Mouse (Mus musculus) layer of hippocampus, adult 18-20 months (tissue): Measurements from ENCODE around the gene Klhdc7b. TPM values are rescaled to one million over a fixed set of nuclear protein-coding genes. Genes with fewer than 3 reads are reported as not detected.

Experiments
- DNase-seq, 2 experiments: peaks; one replicate each; pipeline ENCODE4 v3.0.0; 2022; ENCODE audit warnings: low spot score in 2 of 2
- total RNA-seq, 2 experiments: library from RNA; stranded (reverse); gene quantifications; 2 replicates each; pipeline ENCODE4 v1.2.3; 2021

Gene Klhdc7b
- total RNA-seq, 2 experiments from 2014 or later: 0.32 to 0.51 TPM

DNA sequence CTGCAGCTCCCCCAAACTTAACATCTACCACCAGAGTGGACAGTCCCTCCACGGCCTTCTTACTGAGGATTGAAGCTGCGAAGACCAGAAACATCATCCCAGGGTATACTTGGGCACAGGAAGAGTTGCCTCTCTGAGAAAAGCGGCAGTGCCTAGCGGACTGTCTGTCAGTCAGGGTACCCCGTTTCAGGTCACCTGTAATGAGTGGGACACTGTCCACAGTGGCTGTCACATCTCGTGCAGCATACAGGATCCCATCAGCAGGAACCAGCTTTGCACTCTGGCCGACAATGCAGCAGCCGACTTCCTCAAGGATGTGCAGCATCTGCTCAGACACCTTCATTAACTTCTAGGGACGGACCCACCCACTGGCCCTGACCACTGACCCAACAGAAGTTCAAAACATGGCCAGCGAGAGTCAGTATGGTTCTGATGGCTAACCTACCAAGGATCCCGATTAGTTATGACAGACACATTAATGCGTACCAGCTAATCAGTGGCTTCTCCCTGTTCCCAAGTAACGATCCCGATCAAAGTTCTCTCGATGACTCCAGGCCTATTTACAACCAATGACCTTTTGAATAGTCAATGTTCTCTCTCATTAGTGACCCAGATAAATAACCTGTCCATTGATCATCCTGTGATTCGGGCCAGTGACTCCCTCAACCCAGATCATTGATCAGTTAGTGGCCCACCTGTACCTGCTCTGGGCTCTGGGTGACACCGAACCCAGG lies 9.7 kb upstream of the Klhdc7b start:
- DNase-seq: no peak

DNA sequence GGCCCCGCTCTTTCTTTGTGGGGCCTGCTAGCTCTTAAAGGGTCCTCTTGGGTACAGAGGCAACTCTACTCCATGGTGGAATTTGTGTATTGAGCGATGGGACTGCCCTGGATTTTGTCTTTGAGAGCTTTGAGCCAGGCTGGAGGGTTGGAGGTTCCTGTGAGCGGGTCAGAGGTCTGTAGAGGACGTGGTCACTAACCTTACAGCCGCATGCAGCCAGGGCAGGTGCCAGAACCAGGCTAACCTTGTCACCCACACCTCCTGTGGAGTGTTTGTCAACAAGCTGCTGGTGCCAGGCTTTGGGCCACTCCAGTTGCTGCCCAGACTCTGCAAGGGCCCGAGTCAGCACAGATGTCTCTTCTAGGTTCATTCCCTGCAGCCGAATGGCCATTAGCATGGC lies 8.7 kb upstream of the Klhdc7b start:
- DNase-seq: no peak

DNA sequence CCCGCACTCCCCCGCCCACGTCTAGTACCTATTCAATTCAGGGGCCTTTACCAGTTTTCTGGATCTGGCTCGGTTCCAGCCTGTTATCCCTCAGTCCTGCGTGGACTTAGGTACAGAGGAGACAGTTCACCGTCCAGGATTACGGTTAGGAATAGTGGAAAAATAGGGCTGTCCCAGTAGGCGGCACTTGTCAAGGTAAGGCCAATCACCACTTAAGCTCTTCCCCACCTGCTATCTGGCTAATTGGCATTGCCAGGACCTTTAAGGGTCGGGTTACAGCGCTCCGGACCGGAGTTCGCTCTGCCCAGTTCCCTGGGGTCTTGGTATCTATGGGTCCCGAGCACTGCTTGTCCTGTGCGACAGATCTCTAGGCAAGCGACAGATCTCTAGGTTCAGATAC lies 7.8 kb upstream of the Klhdc7b start, which contains the start of gene Tymp:
Gene Tymp, minus strand, starts transcription at position 83 of the 400 bp plus-strand sequence.
- DNase-seq: no peak

DNA sequence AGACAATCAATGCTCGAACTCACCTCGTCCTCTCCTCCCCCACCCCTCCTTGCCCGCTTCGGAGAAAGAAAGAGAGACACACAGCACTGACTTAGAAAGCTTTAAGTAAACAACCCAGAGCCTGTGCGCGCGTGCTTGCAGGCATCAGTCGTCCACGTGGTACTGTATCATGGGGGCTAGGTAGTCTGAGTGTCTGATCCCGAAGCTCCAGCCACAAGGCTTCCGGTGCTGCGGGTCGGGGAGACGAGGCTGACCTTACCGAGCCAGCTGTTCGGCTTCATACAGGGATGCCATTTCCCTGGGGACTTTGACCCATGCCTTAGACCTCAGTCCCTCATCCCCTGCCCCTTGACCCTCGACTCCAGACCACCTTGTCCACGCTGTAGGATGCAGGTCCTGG lies 7.4 kb upstream of the Klhdc7b start:
- no peak for DNase-seq

DNA sequence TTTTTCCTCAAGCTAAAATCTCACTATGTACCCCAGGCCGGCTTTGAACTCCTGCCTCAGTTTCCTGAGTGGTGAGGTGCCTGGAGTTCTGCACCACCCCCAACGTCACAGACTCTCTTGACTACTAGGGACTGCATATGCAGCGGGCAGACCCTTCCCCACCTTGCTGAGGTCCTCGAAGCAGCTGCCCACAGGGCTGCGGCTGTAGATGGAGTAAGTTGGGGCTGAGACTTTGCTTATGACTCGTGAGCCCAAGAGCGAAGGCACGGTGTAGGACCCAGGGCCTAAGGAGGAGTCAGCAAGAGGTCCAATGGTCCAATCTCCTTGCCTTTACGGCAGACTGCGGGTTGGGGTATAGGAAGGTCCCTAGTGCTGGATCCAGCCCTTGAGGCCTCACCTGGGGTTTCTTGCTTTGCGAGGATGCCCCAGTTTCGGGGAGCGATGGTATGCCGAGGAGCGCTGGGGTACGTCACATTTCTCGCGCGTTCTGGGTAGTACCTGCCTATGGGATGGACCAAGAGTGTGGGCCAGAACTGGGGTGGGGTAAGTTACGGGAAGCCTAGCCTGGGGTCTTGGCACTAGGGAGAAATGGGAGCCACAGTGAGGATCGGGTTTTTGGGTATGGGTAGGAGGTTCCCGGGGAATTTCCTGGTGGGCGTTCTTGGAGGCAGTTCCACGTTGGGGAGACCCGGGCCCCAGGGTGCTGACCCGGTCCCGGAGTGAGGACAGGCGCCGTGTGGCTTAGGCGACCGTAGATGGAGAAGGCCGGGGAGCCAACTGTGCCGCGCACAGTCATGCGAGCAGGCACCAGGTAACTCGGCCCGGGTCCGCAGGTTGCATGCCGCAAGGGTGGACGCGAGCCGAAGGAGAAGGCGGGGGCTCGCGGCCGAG lies 6.5 kb upstream of the Klhdc7b start:
- DNase-seq: no peak

DNA sequence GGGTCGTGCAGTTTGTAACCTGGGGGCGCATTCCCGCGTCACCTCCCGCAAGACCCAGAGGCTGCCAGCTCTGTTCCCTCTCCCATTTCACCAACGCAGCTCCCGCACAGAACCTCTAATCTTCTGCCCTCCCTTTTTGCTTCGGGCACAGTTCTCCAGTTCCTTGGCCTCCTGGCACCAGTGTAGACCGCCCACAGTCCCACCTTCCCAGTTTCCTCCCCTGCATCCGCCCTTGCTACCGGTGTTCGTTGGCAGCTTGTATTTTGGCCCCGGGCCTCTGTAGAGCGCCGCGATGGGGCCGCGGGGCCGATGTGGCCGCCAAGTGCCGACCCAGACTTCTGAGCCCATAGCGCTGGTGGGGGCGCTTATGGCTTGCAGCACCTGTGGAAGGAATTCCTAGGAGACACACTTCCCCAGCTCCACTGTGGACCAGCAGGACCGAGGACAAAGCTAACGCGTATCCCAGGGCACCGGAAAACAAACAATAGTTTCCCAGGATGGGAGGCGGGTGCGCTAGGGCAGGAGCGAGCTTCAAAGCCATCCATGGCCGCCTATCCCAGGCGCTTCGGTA lies 5.8 kb upstream of the Klhdc7b start, which contains the start of gene Odf3b:
Gene Odf3b, minus strand, starts transcription at position 452 of the 571 bp plus-strand sequence.
- no peak for DNase-seq

DNA sequence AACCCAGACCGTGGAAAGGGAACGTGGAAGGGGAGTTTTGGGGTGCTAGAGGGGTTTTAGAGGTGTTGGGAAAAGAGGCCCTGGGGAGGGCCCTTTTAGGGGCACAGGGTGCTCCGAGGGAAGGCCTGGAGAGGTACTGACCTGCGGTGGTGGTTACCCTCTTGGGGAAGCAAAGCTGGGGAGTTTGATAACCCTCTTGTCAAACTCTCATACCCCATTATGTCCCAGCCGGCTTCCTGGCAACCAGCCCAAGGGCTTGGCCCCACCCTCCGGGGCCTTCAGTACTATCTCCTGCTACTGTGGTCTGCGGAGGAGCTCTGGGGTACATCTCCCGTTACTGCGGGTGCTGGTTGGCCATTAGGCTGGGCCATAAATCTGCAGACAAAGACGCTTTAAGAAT lies 5.3 kb upstream of the Klhdc7b start:
- DNase-seq: no peak

DNA sequence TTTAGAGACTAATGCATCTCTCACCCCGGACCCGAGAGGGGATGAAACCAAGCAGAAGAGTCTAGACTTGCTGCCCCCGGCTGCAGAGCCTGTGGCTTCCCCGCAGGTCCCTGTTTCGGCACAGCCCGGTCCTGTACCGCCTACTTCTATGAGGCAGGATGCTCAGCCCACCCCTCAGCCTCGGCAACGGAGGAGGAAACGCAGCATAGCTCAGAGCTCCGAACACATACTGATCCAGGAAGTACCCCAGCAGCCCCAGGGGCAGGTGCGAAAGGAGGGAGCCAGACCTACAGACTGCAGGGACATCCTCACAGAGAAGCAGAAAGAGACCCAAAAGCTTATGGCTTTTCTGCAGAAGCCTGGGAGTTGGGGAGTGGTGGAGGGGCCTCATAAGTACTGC lies 2.4 kb downstream of the Klhdc7b start:
- no peak for DNase-seq

DNA sequence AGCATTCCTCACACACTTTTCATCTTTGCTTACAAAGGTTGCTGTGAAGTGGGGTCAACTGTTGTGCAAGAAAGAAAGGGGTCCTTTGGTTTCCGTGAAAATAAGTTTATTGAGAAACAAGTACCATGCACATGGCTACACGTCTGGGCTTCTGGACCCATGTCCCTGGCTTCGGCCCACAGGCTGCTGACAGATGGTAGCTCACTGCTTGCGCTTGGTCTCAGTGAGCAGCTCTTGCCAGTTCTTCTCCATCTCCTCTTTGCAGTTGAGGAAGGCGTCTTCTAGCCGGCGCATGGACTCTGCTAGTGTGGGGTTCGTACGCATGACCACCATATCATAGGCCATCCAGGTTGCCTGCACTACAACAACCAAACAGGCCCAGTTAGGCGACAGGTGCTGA lies 5.4 kb downstream of the Klhdc7b start:
- no peak for DNase-seq

DNA sequence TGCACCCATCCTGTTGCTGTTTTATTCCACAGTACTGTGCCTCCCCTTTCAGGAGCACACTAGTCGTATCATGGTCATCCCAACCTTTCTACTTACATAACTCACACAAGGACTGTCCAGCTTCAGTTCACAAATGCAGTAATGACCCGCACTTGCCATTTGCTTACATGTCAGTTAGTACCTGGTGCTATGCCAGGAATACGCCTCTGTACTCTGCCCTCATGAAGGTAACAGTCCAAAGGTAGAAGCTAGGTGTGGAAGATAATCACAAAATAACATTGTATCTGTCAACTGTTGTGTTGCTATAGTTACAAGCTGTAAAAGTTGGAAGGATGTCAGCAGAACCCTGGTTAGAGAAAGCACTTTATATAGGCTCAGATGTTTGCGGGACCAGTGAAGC lies 12.2 kb downstream of the Klhdc7b start:
- no peak for DNase-seq

DNA sequence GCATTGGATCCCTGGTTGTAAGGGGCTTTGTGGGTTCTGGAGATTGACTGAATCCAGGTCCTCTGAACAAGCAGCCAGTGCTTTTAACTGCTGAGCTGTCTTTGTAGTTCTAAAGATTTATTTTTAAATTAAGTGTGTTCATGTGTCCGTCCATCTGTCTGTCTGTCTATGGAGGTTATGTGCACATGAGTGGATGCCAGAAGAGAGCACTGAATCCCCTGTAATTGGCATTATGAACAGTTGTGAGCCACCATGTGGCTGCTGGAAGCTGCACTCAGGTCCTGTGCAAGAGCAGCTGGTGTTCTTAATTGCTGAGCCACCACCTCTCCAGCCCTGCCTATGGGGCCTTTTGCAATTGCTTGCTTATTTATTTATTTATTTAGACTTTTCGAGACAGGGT lies 13.4 kb downstream of the Klhdc7b start:
- no peak for DNase-seq

DNA sequence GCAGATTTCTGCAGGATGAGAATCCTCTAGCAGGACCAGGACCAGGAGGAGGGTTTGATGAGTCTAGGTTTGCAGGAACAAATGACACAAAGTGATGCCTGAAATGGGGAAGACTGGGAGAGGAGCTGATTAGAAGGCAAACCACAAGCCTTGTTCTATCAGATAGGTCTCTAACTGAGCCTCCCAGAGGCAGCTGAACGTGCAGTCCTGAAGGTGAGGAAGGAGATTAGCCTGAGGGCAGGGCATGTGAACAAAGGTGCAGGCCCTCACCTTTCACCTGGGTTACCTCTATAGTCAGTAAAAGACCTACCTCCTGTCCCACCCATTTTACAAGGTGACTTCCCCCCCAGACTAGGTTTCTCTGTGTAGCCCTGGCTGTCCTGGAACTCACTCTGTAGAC lies 15.0 kb downstream of the Klhdc7b start:
- DNase-seq: no peak

DNA sequence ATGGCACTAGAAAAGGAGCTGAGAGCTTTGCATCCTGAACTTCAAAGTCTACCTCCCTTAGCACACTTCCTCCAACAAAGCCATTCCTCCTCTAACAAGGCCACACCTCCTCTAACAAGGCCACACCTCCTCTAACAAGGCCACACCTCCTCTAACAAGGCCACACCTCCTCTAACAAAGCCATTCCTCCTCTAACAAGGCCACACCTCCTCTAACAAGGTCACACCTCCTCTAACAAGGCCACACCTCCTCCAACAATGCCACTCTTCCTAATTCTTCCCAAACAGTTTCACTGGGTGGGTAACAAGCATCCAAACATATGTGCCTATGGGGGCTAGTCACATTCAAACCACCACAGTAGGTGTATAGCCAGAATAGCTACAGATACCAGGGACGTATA lies 17.8 kb downstream of the Klhdc7b start:
- DNase-seq: no peak

DNA sequence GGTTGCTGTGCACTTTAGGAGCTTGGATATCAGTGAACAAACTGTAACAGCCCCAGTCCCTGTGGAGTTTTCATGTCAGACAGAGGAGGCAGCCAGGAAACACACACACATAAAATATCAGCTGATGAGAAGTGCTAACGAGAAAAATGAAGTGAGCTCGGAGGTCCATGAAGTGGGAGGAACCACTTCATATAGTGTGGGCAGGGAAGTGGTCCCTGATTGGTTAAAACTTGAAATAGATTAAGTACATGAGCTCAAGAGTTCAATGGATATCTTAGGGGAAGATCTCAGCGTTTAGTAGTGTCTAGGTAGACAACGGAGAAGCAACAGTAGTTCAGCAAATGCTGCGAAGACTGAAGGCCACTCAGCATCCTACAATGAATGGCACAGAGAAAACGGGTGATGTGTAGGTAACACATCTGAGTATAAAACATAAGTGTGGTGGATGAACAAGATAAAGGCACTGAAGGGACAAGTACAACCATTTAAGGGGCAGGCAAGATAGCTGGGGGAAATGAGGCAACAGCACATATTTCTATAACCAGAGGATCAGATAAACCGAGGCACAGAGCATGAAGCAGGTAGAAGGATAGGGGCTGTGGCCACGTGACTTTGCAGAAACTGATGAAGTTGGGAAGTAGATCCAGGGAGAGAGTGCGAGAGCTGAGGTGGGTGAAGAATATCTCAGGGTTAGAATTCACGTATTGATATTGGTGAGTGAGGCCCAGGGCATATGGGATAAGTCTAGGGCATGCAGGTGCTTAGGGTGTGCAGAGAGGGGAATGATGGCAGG lies 20.3 kb downstream of the Klhdc7b start:
- DNase-seq: no peak

DNA sequence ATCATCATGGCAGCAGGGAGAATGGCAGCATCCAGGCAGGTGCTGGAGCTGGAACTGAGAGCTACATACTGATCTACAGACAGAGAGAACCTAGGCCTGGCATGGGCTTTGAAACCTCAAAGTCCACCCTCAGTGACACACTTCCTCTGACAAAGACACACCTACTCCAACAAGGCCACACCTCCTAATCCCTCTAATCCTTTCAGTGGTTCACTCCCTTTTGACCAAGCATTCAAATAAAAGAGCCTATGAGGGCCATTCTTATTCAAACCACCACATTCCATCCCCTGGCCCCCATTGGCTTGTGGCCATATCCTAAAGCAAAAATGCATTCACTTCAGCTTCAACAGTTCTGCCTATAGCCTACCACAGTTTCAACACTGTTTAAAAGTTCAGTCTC lies 22.0 kb downstream of the Klhdc7b start:
- DNase-seq: no peak

DNA sequence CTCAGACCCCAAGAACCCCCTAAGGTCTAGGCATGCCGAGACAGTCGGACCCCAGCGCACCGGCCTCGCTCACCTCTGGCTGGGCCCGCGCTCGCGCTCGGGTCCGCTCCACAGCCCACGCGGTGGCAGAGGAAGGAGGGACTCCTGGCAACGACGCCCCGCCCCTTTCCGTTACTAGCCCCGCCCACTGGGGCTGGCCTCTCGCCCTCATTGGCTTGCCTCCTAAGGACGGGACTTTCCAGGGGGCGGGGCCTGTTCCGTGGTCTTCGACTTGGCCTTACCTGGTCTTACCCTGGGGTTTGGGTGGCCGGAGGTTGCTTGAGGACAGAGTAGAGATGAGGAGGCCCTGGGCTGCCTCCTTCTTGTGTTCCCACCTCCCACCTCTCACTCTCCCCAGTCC lies 25.4 kb downstream of the Klhdc7b start, which contains the start of gene Syce3:
Gene Syce3, minus strand, starts transcription at position 386 of the 400 bp plus-strand sequence.
- DNase-seq: no peak

DNA sequence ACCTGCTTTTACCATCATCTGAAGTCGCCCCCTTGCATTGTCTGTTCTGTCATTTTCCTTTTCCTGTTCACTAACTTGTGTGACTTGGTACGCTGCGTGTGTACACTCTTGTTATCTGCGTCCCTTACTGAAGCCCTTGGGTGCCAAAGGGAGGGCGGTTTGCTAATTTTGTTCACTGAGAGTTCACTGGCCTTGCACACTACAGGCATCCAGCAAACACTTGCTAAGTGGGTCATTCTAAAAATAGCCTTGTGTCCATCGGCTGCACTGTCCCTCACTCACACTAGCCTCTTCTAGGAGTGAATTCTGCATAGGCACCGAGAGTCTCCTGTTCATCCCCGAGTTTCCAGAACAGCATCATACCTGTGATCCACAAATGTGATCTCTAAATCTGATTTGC lies 30.6 kb downstream of the Klhdc7b start:
- no peak for DNase-seq

DNA sequence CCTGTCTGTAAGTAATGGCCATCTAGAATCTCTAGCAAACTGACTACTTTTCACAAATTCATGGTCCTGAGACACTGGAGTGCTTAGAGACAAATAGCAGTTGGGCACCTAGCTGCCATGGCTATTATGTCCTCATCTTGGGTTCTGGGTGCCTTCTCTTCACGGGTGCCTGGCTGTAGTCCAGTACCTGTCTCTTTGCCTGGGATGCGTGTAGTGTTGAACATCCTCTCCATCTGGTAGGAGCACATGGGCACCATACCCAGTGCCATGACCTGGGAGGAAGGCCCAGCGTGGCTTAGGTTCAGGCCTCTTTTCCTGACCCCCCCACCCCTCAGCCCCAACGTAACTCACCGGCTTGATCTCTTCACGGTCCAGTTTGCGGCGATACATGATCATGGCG lies 37.2 kb downstream of the Klhdc7b start:
- no peak for DNase-seq

DNA sequence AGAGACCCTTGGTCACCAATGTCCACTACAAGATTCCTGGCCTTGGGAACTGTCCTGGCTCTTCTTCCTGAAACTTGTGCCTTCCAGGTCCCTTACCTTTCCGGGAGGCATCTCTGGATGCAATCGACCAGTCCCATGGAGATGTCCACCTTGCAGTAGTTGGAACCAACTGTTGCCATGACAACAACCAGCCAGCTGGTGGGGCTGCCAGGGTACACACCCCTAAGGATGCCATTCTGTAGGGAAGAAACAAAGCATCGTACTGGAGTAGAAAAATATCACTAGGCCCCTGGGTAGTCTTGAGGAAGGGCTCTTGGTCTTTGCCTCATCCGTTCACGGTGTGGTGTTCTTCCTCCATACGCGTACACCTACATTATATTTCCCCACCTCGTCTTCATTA lies 39.9 kb downstream of the Klhdc7b start:
- DNase-seq: no peak

DNA sequence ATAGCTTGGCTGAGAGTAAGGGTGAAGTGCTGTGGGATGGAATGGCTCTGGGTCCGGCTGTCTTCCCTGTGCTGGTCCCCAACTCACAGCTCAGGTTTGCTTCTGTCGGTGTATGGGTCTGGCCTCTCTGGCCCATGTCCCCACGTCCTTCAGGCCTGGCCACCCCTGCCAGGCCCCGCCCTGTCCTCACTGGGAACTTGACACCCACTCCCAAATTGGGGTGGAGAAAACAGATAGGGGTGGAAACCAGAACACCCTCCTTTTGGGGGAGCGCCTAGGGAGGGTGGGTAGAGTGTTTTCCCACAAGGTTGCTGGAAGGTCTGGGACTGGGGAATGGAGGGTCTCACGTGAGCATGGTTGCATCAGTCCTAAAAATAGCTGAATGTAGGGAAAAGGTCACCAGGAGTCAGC lies 41.0 kb downstream of the Klhdc7b start, which contains the start of gene Cpt1b:
Gene Cpt1b, minus strand, starts transcription at position 153 of the 411 bp plus-strand sequence.
- no peak for DNase-seq

DNA sequence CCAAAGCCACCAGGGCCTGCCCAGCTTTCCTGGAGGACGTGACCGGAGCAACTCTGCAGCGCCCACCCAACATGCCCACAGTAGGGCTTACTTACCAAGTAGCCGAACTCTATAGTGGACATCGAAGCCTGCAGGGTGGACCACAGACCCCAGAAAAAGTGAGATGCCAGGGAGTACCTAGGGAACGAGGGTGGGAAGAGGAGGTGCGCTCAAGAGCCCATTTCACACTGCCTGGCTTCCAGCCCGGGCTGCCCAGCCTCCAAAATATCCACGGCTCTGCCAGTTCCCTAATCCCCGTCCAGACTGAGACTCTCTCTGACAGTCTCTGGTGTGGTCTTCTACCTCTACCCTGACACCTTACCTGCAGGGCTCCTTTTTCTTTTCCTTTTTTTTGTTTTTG lies 42.0 kb downstream of the Klhdc7b start:
- no peak for DNase-seq
